Mouse (Mus musculus) liver, adult 2 months (tissue): ENCODE measurements around the gene Jarid2. TPM values are rescaled to one million over a fixed set of nuclear protein-coding genes. Genes with fewer than 3 reads are reported as not detected.
"Not testable (repeated sequence)": the region's sequence is repeated elsewhere in the genome, so short reads cannot be mapped to it uniquely, and the experiment has no call there.

Experiments used
- DNase-seq: peaks from one replicate; pipeline ENCODE4 v3.0.0-alpha.2; 2011; ENCODE audit warnings: low read depth, low spot score; ENCODE audit errors: extremely low read depth
- H3K27ac ChIP-seq: fragments of 200-500 bp; replicated peaks from 2 replicates; pipeline ENCODE4 v1.5.1; 2012; ENCODE audit warnings: low read depth, mild to moderate bottlenecking, control low read depth, inconsistent platforms, low read length; ENCODE audit not compliant: insufficient read depth
- H3K27me3 ChIP-seq: fragments of 200-500 bp; 2 replicates; pipeline ENCODE4 v1.6.1; 2012; ENCODE audit warnings: mild to moderate bottlenecking, moderate library complexity, low read length, inconsistent platforms; ENCODE audit not compliant: control insufficient read depth, insufficient read depth
- H3K36me3 ChIP-seq: fragments of 200-500 bp; 2 replicates; pipeline ENCODE4 v1.6.1; 2012; ENCODE audit warnings: low read length, inconsistent platforms; ENCODE audit not compliant: control insufficient read depth, insufficient read depth
- H3K4me1 ChIP-seq: fragments of 200-500 bp; 2 replicates; pipeline ENCODE4 v1.6.1; 2011; ENCODE audit warnings: low read length; ENCODE audit not compliant: control insufficient read depth, insufficient read depth
- H3K4me3 ChIP-seq: fragments of 200-500 bp; 2 replicates; pipeline ENCODE4 v1.5.1; 2011; ENCODE audit warnings: low read depth, mild to moderate bottlenecking, control low read depth, low read length, moderate library complexity; ENCODE audit not compliant: insufficient read depth
- H3K79me2 ChIP-seq: fragments of 200-500 bp; 2 replicates; pipeline ENCODE4 v1.6.1; 2012; ENCODE audit warnings: inconsistent platforms, mild to moderate bottlenecking, low read length, moderate library complexity; ENCODE audit not compliant: control insufficient read depth, insufficient read depth
- H3K9ac ChIP-seq: fragments of 200-500 bp; 2 replicates; pipeline ENCODE4 v1.6.1; 2012; ENCODE audit warnings: low read depth, mild to moderate bottlenecking, control low read depth, inconsistent platforms, low read length
- CTCF ChIP-seq: fragments of 200-500 bp; IDR thresholded peaks from 2 replicates; pipeline ENCODE4 v1.5.1; 2011; ENCODE audit warnings: low read depth, low read length, control low read depth
- POLR2A ChIP-seq: fragments of 200-500 bp; IDR thresholded peaks from 2 replicates; pipeline ENCODE4 v1.6.1; 2011; ENCODE audit warnings: low read length, control low read depth; ENCODE audit not compliant: insufficient read depth; ENCODE audit errors: extremely low read depth
- WGBS: fragments of 180-500 bp; shearing (Covaris S2); methylation state at CpG from one replicate; pipeline ENCODE4 v1.1.7; 2018; 5-methylcytosine and 5-hydroxymethylcytosine counted together
- polyA plus RNA-seq: library from polyadenylated mRNA; depleted of rRNA; stranded (reverse); fragments of >200 nt; gene quantifications from 2 replicates; pipeline ENCODE4 v1.2.3, GENCODE M21; 2012
- total RNA-seq: library from RNA; depleted of rRNA; stranded (reverse); fragments of >200 nt; gene quantifications from 2 replicates; pipeline ENCODE4 v1.2.3, GENCODE M21; 2014

The Jarid2 gene
- total and polyA plus RNA-seq, 2 experiments: 2.9 to 5.7 TPM

DNA sequence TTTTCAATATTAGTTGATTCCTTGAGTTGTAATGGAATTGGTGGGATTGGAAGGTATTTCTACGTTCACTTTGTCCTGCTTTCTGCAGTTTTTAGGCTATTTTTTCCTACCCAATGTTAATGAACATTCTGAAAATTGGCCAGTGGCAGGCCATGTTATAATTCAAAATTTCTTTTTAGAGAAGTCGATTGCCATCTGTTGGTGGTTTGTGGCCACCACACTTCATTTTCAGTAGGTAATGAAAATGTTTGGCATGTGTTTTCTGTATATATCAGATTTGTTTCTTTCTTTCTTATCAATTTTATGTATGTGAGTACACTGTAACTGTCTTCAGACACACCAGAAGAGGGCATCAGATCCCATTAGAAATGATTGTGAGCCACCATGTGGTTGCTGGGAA is 136.3 kb downstream of the Jarid2 start:
- 93% methylated on average over 2 of the region's 2 CpGs for WGBS
- H3K27me3 ChIP-seq: no peaks in the 10 kb centered on the region
- H3K9ac ChIP-seq: no peak overlapping the region
- H3K27ac ChIP-seq: no peak overlapping the region
- TF ChIP-seq CTCF: no peak
- TF ChIP-seq POLR2A: no peak
- no peak for DNase-seq
- H3K4me3 ChIP-seq: no peak overlapping the region
- no peaks in the 10 kb centered on the region for H3K36me3 ChIP-seq
- peaks cover 9% of the 10 kb centered on the region for H3K79me2 ChIP-seq
- H3K4me1 ChIP-seq: peaks cover 5% of the 10 kb centered on the region; the same call in 1 of the 2 replicates

GRCm38 (mm10) chr13:44868037-44868650 is 138.9 kb downstream of the Jarid2 start:
- Histone ChIP-seq H3K27me3 (no peaks in the 10 kb centered on the region), H3K4me3 (no peak overlapping the region), H3K36me3 (no peaks in the 10 kb centered on the region), H3K79me2 (peaks cover 7% of the 10 kb centered on the region), H3K4me1 (peaks cover 5% of the 10 kb centered on the region; the same call in 1 of the 2 replicates), H3K27ac (no peak overlapping the region), H3K9ac (no peak overlapping the region)
- WGBS: 80% methylated on average over 4 of the region's 4 CpGs
- TF ChIP-seq POLR2A: no peak
- TF ChIP-seq CTCF: no peak
- DNase-seq: no peak

- not testable (repeated sequence) for H3K4me1 ChIP-seq, H3K4me3 ChIP-seq, H3K27ac ChIP-seq, H3K27me3 ChIP-seq, H3K79me2 ChIP-seq, H3K9ac ChIP-seq, H3K36me3 ChIP-seq
- peak; percentile 78 for DNase-seq
- 77% methylated on average over 47 of the region's 47 CpGs for WGBS
Measured at GRCm38 (mm10) chr13:44869418-44870119, 140.3 kb downstream of the Jarid2 start.

GRCm38 (mm10) chr13:44876799-44877198 is 147.5 kb downstream of the Jarid2 start:
- Histone ChIP-seq H3K79me2 (no peaks in the 10 kb centered on the region), H3K9ac (no peak overlapping the region), H3K27ac (no peak overlapping the region), H3K4me1 (no peaks in the 10 kb centered on the region; the same call in 1 of the 2 replicates), H3K27me3 (no peaks in the 10 kb centered on the region), H3K36me3 (peaks cover 13% of the 10 kb centered on the region), H3K4me3 (no peak overlapping the region)
- DNase-seq: no peak
- TF ChIP-seq POLR2A (no peak), CTCF (no peak)
- 94% methylated on average over 2 of the region's 2 CpGs for WGBS

DNA sequence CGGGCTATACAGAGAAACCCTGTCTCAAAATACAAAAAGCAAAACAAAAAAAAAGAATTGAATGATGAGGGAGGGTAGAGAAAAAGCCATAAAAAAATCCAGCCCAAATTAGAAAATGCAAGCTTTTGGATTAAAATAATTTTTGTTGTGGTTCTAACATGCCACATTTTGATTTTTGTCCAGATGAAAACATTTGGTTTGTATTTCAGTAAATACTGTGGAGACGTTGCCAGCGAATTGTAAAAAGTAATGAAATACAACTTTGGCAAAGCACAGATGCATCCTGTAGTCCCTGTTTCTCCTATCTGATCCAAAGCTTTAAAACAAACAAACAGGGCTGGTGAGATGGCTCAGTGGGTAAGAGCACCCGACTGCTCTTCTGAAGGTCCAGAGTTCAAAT is 151.7 kb downstream of the Jarid2 start:
- TF ChIP-seq POLR2A (no peak), CTCF (no peak)
- 84% methylated on average over 4 of the region's 4 CpGs for WGBS
- Histone ChIP-seq H3K4me1 (no peaks in the 10 kb centered on the region), H3K27ac (no peak overlapping the region), H3K79me2 (no peaks in the 10 kb centered on the region), H3K4me3 (no peak overlapping the region), H3K27me3 (no peaks in the 10 kb centered on the region), H3K9ac (no peak overlapping the region), H3K36me3 (peaks cover 5% of the 10 kb centered on the region)
- no peak for DNase-seq

GRCm38 (mm10) chr13:44886221-44886620 is 156.9 kb downstream of the Jarid2 start:
- Histone ChIP-seq H3K4me3 (no peak overlapping the region), H3K4me1 (0 out of 2 replicates have a peak, but pooled peaks cover 3% of the 10 kb centered on the region), H3K36me3 (peaks cover 10% of the 10 kb centered on the region), H3K79me2 (no peaks in the 10 kb centered on the region; the same call in 1 of the 2 replicates), H3K27me3 (no peaks in the 10 kb centered on the region), H3K9ac (no peak overlapping the region), H3K27ac (no peak overlapping the region)
- 97% methylated on average over 2 of the region's 2 CpGs for WGBS
- no peak for DNase-seq
- no peak for TF ChIP-seq POLR2A
- no peak for TF ChIP-seq CTCF
